Mouse (Mus musculus): ENCODE measurements around the gene Tbc1d30. TPM values are rescaled to one million over a fixed set of nuclear protein-coding genes. Genes with fewer than 3 reads are reported as not detected.

Tbc1d30 gene
- polyA plus RNA-seq, 1 experiment from 2014 or later: 1.1 TPM

DNA sequence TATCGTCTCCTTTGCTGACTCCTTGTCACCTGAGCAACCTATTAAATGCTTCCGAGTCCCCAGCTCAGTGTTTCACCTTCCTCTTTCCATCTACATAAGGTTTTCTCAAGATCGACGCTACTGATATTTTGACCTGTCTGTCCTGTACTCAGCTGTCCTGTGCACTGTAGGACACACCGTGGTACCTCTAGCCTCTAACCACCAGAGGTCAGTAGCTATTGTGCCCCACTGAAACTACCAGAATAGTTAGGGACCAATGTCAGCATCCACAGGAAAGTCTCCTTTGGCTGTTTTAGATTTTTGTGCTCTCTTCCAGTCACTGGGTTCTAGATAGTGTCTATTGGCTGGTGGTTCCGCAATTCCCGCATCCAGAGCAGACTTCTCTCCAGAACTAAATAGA lies 98.3 kb downstream of the Tbc1d30 start:
- WGBS: 76% methylated on average over 7 of the region's 7 CpGs
- Histone ChIP-seq H3K4me1 (0 out of 2 replicates have a peak, but pooled peaks cover 3% of the 10 kb centered on the region), H3K27ac (no peak overlapping the region), H3K4me3 (no peak overlapping the region), H3K9me3 (no peaks in the 10 kb centered on the region), H3K36me3 (no peaks in the 10 kb centered on the region), H3K4me2 (no peak overlapping the region), H3K9ac (no peak overlapping the region), H3K27me3 (no peaks in the 10 kb centered on the region)
- no peak for ATAC-seq (ENCODE audit: insufficient number of reproducible peaks, low FRiP score, low TSS enrichment, low read depth)

DNA sequence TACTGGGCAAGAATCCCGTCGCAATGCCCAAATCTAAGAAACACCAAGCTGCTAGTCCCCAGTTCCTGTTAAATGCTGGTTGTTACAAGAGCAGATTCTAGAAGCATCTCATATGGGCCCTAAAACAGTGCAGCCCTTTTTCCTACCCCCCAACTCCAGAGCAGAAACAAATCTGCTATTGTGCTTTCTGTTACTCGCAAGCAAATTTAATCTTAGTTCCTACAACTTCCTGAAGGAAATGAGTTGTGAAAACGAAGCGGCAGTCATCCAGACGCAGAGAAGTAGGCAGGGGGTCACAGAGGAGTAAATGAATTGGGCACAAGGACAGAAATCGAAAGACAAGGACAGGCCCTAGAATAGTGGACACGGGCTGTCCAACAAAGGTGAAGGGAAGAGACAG lies 99.9 kb downstream of the Tbc1d30 start:
- no peaks in the 10 kb centered on the region for H3K36me3 ChIP-seq

DNA sequence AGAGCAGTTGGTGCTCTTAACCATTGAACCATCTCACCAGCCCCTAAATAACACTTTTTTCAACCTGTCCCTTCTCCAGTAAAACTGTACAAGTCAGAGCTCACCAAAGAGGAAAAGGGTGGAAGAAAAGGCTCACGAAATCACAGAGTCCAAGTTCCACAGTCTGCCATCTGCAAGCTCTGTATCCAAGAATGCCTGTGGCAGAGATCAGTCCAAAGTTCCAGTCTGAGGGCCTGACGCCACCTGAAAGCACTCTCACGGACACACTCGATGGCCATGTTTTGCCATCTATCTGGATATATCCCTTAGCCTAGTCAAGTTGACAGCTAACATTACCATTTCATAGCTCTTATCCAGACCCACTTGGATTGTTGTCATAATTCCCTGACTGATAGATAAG lies 101.3 kb downstream of the Tbc1d30 start:
- Histone ChIP-seq H3K4me2 (no peak overlapping the region), H3K9me3 (no peaks in the 10 kb centered on the region), H3K4me1 (0 out of 2 replicates have a peak, but pooled peaks cover 3% of the 10 kb centered on the region), H3K27ac (no peak overlapping the region), H3K27me3 (no peaks in the 10 kb centered on the region), H3K36me3 (no peaks in the 10 kb centered on the region), H3K4me3 (no peak overlapping the region), H3K9ac (no peak overlapping the region)
- no peak for ATAC-seq (ENCODE audit: insufficient number of reproducible peaks, low FRiP score, low TSS enrichment, low read depth)
- 91% methylated on average over 4 of the region's 4 CpGs for WGBS

More for the DNA sequence above, 99.9 kb downstream of the Tbc1d30 start:
- Histone ChIP-seq H3K27me3 (no peaks in the 10 kb centered on the region), H3K9me3 (no peaks in the 10 kb centered on the region), H3K4me2 (no peak overlapping the region), H3K4me3 (no peak overlapping the region), H3K27ac (no peak overlapping the region), H3K9ac (no peak overlapping the region), H3K4me1 (0 out of 2 replicates have a peak, but pooled peaks cover 3% of the 10 kb centered on the region)
- ATAC-seq (ENCODE audit: insufficient number of reproducible peaks, low FRiP score, low TSS enrichment, low read depth): no peak
- 40% methylated on average over 8 of the region's 8 CpGs for WGBS

DNA sequence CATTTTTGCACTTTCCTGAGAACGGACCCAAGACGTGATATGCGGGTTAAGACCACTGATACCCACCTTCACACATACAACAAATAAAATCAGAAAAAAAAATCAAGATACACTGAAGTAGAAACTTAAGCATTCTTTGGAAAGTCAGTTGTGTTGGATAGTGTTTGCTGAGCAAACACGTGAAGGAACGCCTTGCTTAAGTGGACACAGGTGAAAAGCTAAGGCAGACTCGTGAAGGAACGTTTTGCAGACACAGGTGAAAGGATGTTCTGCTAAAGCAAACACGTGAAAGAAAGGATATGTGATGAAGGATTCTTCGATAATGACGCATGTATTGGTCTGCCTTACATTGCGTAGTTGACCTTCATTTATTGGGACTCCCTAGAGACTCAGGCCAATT lies 103.5 kb downstream of the Tbc1d30 start:
- H3K9ac ChIP-seq: no peak overlapping the region
- 93% methylated on average over 11 of the region's 11 CpGs for WGBS
- ATAC-seq (ENCODE audit: insufficient number of reproducible peaks, low FRiP score, low TSS enrichment, low read depth): no peak

DNA sequence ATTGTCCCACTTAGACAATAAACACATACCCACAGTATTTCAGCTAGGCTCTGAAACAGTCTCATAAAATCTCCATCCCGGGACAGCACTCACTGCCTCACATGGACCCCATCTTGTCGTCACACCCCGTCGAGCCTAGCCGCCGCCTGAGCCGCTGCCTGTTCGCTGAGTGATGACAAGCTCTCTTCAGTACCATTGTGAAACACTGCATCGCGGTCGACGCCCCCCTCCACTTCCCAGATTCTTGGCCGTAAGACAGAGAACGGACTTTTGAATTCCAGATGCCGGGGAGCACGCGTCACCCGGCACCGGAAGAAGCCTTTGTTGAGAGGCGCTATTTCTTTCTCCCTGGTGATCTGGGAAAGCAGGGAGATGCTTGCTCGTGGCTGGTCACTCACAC lies 104.1 kb downstream of the Tbc1d30 start:
- ATAC-seq (ENCODE audit: insufficient number of reproducible peaks, low FRiP score, low TSS enrichment, low read depth): no peak
- no peak overlapping the region for H3K4me2 ChIP-seq
- WGBS: 74% methylated on average over 21 of the region's 21 CpGs

More for the DNA sequence above, 103.5 kb downstream of the Tbc1d30 start:
- H3K4me3 ChIP-seq: no peak overlapping the region
- H3K4me2 ChIP-seq: no peak overlapping the region
- no peaks in the 10 kb centered on the region for H3K36me3 ChIP-seq
- peaks cover 19% of the 10 kb centered on the region for H3K4me1 ChIP-seq
- H3K27ac ChIP-seq: no peak overlapping the region
- no peaks in the 10 kb centered on the region for H3K9me3 ChIP-seq
- H3K27me3 ChIP-seq: no peaks in the 10 kb centered on the region

DNA sequence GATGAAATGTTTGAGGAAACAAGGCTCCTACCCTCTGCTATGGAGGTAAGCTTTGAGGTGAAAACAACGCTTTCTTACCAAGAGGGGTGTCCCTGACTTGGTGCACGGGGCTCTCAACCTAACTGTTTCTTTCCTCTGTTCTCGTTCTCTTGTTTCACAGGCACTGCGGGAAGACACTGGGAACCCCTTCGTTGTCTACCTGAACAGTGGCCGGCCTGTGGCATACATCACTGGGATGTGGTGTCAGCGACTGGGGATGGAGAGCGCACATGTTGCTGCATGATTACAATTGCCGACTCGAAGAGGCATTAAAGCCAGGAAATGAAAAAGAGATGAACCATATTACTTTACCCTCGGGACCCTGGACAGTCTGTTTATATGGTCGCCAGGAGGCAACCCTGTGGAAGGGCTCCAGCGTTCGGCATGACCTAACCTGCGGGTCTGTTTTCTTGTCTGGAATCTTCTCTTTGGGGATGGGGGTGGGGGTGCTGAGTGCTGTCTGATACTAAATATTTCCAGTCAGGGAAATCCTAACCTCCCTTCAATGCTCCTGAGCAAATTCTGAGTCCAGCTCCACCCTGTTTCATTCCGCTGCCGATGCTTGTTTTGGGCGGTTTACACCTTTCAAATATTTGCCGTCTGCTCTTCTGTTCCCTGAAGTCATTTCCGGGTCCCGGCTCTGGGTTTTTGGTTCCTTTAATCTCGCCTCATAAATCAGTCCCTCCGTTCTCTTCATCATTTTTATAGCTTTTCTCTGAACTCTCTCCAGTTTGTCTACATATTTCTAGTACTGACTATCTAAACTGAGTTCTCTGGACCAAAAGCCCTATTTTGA lies 107.5 kb downstream of the Tbc1d30 start:
- Histone ChIP-seq H3K4me1 (peaks cover 17% of the 10 kb centered on the region), H3K4me3 (no peak overlapping the region), H3K4me2 (peak overlapping the region; percentile 17), H3K9me3 (no peaks in the 10 kb centered on the region), H3K36me3 (no peaks in the 10 kb centered on the region), H3K9ac (no peak overlapping the region), H3K27ac (peak overlapping the region; percentile 57; the same call in 1 of the 2 replicates), H3K27me3 (no peaks in the 10 kb centered on the region)
- 26% methylated on average over 23 of the region's 23 CpGs for WGBS
- no peak for ATAC-seq (ENCODE audit: insufficient number of reproducible peaks, low FRiP score, low TSS enrichment, low read depth)

More for the DNA sequence above, 104.1 kb downstream of the Tbc1d30 start:
- no peaks in the 10 kb centered on the region for H3K9me3 ChIP-seq
- peaks cover 19% of the 10 kb centered on the region for H3K4me1 ChIP-seq
- no peaks in the 10 kb centered on the region for H3K27me3 ChIP-seq
- H3K27ac ChIP-seq: no peak overlapping the region
- H3K36me3 ChIP-seq: no peaks in the 10 kb centered on the region
- no peak overlapping the region for H3K4me3 ChIP-seq
- H3K9ac ChIP-seq: no peak overlapping the region

DNA sequence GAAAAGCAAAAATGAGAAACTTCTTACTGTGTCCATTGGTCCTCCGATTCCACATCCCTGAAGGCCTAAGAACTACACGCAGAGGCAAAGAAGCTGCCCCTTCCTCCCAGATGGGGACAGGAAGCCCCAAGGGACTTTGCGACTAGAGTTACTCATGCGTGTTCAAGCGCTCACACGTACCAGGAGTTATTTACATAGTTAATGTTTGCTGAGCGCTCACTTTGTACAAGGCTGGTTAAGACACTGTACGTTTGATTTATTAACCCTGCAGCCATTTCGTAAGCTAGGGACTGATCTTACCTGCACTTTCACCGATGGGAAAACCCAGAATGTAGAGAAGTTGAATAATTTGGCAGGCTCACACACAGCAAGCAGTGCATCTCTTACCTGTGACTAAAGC lies 108.5 kb downstream of the Tbc1d30 start:
- Histone ChIP-seq H3K9me3 (no peaks in the 10 kb centered on the region), H3K27ac (no peak overlapping the region), H3K4me1 (peaks cover 19% of the 10 kb centered on the region), H3K9ac (no peak overlapping the region), H3K36me3 (no peaks in the 10 kb centered on the region), H3K4me2 (no peak overlapping the region), H3K4me3 (no peak overlapping the region), H3K27me3 (no peaks in the 10 kb centered on the region)
- no peak for ATAC-seq (ENCODE audit: insufficient number of reproducible peaks, low FRiP score, low TSS enrichment, low read depth)
- 61% methylated on average over 10 of the region's 10 CpGs for WGBS

DNA sequence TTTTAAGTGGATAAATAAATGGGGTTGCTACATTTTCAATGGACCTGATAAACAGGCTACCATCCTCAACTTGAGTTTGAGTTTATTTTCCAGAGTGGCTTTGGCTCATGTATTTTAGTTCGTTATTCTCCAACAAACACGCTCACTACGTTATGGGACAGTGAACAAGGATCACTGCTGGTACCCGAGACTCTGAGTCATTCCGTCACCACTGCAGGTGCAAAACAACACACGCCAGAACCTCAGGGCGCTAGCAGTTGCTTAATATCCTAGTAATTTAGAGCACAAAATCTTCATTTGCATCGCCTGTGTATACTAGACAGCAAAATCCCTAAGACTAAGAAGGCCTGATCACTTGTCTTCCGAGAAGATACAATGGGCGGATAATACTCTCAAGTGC lies 112.0 kb downstream of the Tbc1d30 start:
- Histone ChIP-seq H3K36me3 (no peaks in the 10 kb centered on the region), H3K4me1 (peaks cover 20% of the 10 kb centered on the region), H3K4me2 (no peak overlapping the region), H3K27me3 (no peaks in the 10 kb centered on the region), H3K27ac (no peak overlapping the region), H3K9ac (no peak overlapping the region), H3K9me3 (no peaks in the 10 kb centered on the region), H3K4me3 (no peak overlapping the region)
- ATAC-seq (ENCODE audit: insufficient number of reproducible peaks, low FRiP score, low TSS enrichment, low read depth): no peak
- 81% methylated on average over 10 of the region's 10 CpGs for WGBS

DNA sequence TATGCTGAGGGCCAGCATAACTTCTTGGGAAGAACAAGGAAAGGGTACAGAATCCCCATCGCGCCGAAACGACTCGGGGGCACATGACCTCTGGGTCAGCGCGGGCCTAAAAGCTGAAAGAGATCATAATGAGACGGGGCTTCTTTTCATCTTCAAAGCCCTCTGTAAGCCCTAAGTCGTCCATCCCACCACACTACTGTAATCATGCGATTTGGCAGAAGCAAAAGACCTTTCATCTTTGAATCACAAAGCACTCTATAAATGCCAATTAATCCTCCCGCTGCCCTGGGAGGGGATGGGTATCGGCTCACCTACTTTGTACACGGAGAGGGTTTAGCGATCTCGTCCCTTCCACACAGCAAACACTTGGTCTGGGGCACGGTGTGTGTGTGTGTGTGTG lies 112.5 kb downstream of the Tbc1d30 start:
- no peak for ATAC-seq (ENCODE audit: insufficient number of reproducible peaks, low FRiP score, low TSS enrichment, low read depth)
- H3K27ac ChIP-seq: no peak overlapping the region
- WGBS: 27% methylated on average over 16 of the region's 16 CpGs

DNA sequence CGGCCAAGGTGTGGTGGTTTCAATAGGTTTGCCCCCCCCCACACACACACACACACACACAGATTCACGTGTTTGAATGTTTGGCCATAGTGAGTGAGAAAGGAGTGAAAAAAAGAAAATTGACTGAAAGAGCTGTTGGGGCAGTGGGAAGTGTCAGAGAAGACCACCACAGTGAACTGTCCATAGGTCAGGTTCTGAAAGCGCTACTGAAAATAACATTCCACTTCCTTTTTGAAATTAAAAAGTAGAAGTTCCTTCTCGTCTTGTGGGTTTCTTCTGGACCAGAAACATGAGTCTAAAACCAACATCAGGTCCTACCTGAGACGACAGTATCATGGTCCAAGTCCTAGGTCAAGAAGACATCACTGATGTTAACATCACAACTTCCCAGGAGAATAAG lies 113.7 kb downstream of the Tbc1d30 start:
- WGBS: 74% methylated on average over 5 of the region's 5 CpGs
- no peaks in the 10 kb centered on the region for H3K36me3 ChIP-seq
- H3K9ac ChIP-seq: no peak overlapping the region
- H3K4me2 ChIP-seq: no peak overlapping the region
- 0 out of 2 replicates have a peak, but pooled peaks cover 7% of the 10 kb centered on the region for H3K4me1 ChIP-seq
- no peak for ATAC-seq (ENCODE audit: insufficient number of reproducible peaks, low FRiP score, low TSS enrichment, low read depth)
- H3K9me3 ChIP-seq: no peaks in the 10 kb centered on the region
- no peak overlapping the region for H3K4me3 ChIP-seq
- H3K27ac ChIP-seq: no peak overlapping the region
- no peaks in the 10 kb centered on the region for H3K27me3 ChIP-seq

More for the DNA sequence above, 112.5 kb downstream of the Tbc1d30 start:
- Histone ChIP-seq H3K9me3 (no peaks in the 10 kb centered on the region), H3K4me2 (no peak overlapping the region), H3K36me3 (no peaks in the 10 kb centered on the region), H3K27me3 (no peaks in the 10 kb centered on the region), H3K4me1 (peaks cover 15% of the 10 kb centered on the region), H3K4me3 (no peak overlapping the region), H3K9ac (no peak overlapping the region)

DNA sequence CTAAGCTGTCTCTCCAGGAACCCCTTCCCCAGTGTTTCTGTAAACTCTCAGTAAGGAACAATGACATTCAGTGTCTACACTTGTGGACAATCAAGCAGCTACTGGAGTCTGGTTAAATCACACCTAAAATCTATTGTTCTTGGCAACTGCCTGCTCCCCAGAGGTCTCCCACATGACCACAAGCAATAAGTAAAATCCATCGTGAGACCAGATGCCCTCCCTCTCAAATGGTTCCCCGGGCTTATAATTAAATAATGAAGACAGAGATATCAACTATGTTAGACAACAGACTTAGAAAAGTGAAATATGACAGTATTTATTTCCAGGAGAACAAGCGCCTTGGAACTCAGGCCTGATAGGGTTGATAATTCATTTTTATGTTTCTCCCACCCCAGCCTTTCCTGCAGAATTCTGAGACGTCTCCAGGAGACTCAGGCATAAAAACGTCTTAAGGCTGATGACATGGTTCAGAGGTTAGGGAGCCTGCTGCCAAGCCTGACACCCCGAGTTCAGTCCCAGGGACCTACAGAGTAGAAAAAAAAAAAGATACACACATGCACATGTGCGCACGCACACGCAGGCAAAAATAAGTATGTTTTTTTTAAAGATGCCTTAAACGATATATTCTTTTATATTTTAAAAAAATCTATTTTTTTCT lies 115.8 kb downstream of the Tbc1d30 start:
- Histone ChIP-seq H3K9me3 (no peaks in the 10 kb centered on the region), H3K27ac (no peak overlapping the region), H3K4me2 (no peak overlapping the region), H3K4me1 (0 out of 2 replicates have a peak, but pooled peaks cover 7% of the 10 kb centered on the region), H3K9ac (no peak overlapping the region), H3K36me3 (no peaks in the 10 kb centered on the region), H3K4me3 (no peak overlapping the region), H3K27me3 (no peaks in the 10 kb centered on the region)
- 64% methylated on average over 10 of the region's 10 CpGs for WGBS
- ATAC-seq (ENCODE audit: insufficient number of reproducible peaks, low FRiP score, low TSS enrichment, low read depth): no peak

DNA sequence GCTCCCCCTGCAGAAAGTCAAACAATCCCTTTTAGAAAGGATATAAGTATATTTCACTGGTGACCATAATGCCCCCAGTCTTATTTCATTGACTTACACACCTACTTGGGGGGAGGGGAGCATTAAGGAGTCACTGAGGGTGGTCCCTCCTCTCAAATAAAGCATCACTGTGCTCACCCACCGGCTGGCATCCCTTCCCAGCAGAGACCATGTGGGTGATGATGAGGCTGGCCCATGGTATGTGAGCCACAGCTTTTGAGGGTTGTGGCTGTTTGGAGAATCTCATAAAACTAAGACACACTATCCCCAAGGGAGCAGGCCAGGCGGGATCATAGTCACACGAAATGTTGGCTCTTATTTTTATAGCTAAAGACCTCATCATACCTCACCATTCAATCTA lies 116.6 kb downstream of the Tbc1d30 start:
- no peaks in the 10 kb centered on the region for H3K27me3 ChIP-seq
- no peak overlapping the region for H3K9ac ChIP-seq
- no peaks in the 10 kb centered on the region for H3K9me3 ChIP-seq
- WGBS: 46% methylated on average over 3 of the region's 3 CpGs
- no peaks in the 10 kb centered on the region for H3K36me3 ChIP-seq
- no peak overlapping the region for H3K4me3 ChIP-seq
- ATAC-seq (ENCODE audit: insufficient number of reproducible peaks, low FRiP score, low TSS enrichment, low read depth): no peak
- H3K4me1 ChIP-seq: 0 out of 2 replicates have a peak, but pooled peaks cover 7% of the 10 kb centered on the region
- H3K27ac ChIP-seq: no peak overlapping the region
- no peak overlapping the region for H3K4me2 ChIP-seq
